1 mouse cellular context compared by ENCODE assay signal in genomic region chr16:32176896-32177686, GRCm38 (mm10).
A peak's percentile ranks its signal among the peaks of the same experiment; 100 is the strongest.
TF ChIP-seq lines count a peak whose summit lies in the region.

No protein-coding gene starts in this region.

TF ChIP-seq in MEL, 35 proteins besides CTCF, POLR2A, EP300 and RAD21 (continued from another document):
- no peak for TF ChIP-seq BHLHE40 (IDR thresholded peaks at IDR 0.05; ENCODE audit: borderline replicate concordance, low read depth, low read length)
- 0 out of 2 replicates have a peak, but pooled peaks have one; percentile 26 for TF ChIP-seq ELF1 (IDR thresholded peaks at IDR 0.05; ENCODE audit: low read depth, low read length)
- peak; percentile 95 for TF ChIP-seq ZNF384 (IDR thresholded peaks at IDR 0.05; ENCODE audit: low read depth, low read length)
- peak; percentile 66 for TF ChIP-seq HCFC1 (IDR thresholded peaks at IDR 0.05; ENCODE audit: low read depth, low read length)
- no peak for TF ChIP-seq SMC3 (IDR thresholded peaks at IDR 0.05; ENCODE audit: low read depth, low read length)
- TF ChIP-seq SIN3A (IDR thresholded peaks at IDR 0.05; ENCODE audit: low read length): peak; percentile 71
